Mouse (Mus musculus) liver, postnatal 0 days (tissue): ENCODE results near the gene Nisch. TPM values are rescaled to one million over a fixed set of nuclear protein-coding genes. Genes with fewer than 3 reads are reported as not detected.

Experiments
- ATAC-seq: fragments of 200-750 bp; cut with Nextera tagmentation; 2 replicates; pipeline ENCODE4 v1.8.0; 2017; ENCODE audit warnings: mild to moderate bottlenecking, moderate library complexity
- DNase-seq: peaks from one replicate; pipeline ENCODE4 v3.0.0-alpha.2; 2016
- H3K27ac ChIP-seq: fragments of 300-500 bp; sonication (generic); 2 replicates; pipeline ENCODE4 v1.5.1; 2014; ENCODE audit warnings: antibody characterized with exemption, moderate library complexity, mild to moderate bottlenecking, low read depth
- H3K27me3 ChIP-seq: fragments of 300-500 bp; sonication (generic); 2 replicates; pipeline ENCODE4 v1.6.1; 2014; ENCODE audit warnings: low read length, control low read depth, mixed read lengths; ENCODE audit not compliant: insufficient read depth
- H3K36me3 ChIP-seq: fragments of 300-500 bp; sonication (generic); replicated peaks from 2 replicates; pipeline ENCODE4 v1.6.1; 2014; ENCODE audit warnings: mild to moderate bottlenecking, control low read depth, low read length, moderate library complexity, mixed read lengths; ENCODE audit not compliant: insufficient read depth
- H3K4me1 ChIP-seq: fragments of 300-500 bp; sonication (generic); 2 replicates; pipeline ENCODE4 v1.6.1; 2014; ENCODE audit warnings: antibody characterized with exemption, mild to moderate bottlenecking, control low read depth; ENCODE audit not compliant: insufficient read depth
- H3K4me2 ChIP-seq: fragments of 300-500 bp; sonication (generic); 2 replicates; pipeline ENCODE4 v1.6.1; 2014; ENCODE audit warnings: low read depth, mild to moderate bottlenecking, low read length, moderate library complexity, mixed read lengths
- H3K4me3 ChIP-seq: fragments of 300-500 bp; sonication (generic); 2 replicates; pipeline ENCODE4 v1.5.1; 2014; ENCODE audit warnings: low read depth, low read length
- H3K9ac ChIP-seq: fragments of 300-500 bp; sonication (generic); replicated peaks from 2 replicates; pipeline ENCODE4 v1.6.1; 2014; ENCODE audit warnings: mild to moderate bottlenecking, moderate library complexity
- H3K9me3 ChIP-seq: fragments of 300-500 bp; sonication (generic); 2 replicates; pipeline ENCODE4 v1.6.1; 2016; ENCODE audit warnings: mild to moderate bottlenecking, control low read depth, low read length, mixed read lengths
- CTCF ChIP-seq: sonication (generic); IDR thresholded peaks from 2 replicates; pipeline ENCODE4 v1.5.1; 2016; ENCODE audit warnings: antibody characterized with exemption, low read depth
- EP300 ChIP-seq: IDR thresholded peaks from 2 replicates; pipeline ENCODE4 v1.6.1; 2016; ENCODE audit warnings: antibody characterized with exemption, low read depth, mild to moderate bottlenecking
- WGBS: fragments of 180-500 bp; shearing (Covaris S2); extraction: QIAGEN DNeasy Blood & Tissue Kit; methylation state at CpG from one replicate; pipeline ENCODE4 v1.1.7; 2014; ENCODE audit not compliant: insufficient replicate concordance; 5-methylcytosine and 5-hydroxymethylcytosine counted together
- polyA plus RNA-seq: library from polyadenylated mRNA; unstranded; fragments of >200 nt; fragmentation: Nextera tagmentation; extraction: Ambion mirVana; gene quantifications from 2 replicates; pipeline ENCODE4 v1.2.1, GENCODE M21; 2015

Nisch gene
- polyA plus RNA-seq, 1 experiment from 2014 or later, result 65.0 TPM

DNA sequence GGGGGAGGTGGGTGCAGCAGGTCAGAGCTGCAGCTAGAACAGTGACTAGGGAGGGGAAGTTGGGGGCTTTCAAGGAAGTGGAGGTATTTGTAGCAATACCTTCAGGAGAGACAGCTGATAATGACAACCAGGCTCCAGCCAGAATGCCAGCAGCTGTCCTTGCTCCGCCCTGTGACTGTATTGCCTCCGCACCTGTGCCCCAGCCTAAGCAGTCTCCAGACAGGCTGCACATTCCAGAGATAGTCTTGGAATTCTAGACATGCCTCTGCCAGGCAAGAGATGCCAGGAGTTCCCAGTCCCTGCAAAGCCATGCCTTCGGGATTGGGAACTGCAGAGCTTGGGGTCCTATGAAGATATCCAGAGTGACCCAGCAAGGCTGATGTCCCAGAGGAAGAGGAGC is 4.2 kb downstream of the Nisch start:
- Histone ChIP-seq H3K4me1 (peaks cover 36% of the 10 kb centered on the region), H3K36me3 (no peaks in the 10 kb centered on the region), H3K27me3 (no peaks in the 10 kb centered on the region), H3K4me2 (no peak overlapping the region), H3K27ac (peak overlapping the region; percentile 9; the same call in 1 of the 2 replicates), H3K9me3 (no peaks in the 10 kb centered on the region), H3K9ac (no peak overlapping the region), H3K4me3 (no peak overlapping the region)
- 76% methylated on average over 3 of the region's 3 CpGs for WGBS
- ATAC-seq (no peak), DNase-seq (no peak)
- TF ChIP-seq EP300 (no peak), CTCF (no peak)

- ATAC-seq (no peak), DNase-seq (no peak)
- Histone ChIP-seq H3K4me2 (no peak overlapping the region), H3K27me3 (no peaks in the 10 kb centered on the region), H3K4me3 (no peak overlapping the region), H3K4me1 (peaks cover 40% of the 10 kb centered on the region), H3K9me3 (no peaks in the 10 kb centered on the region), H3K27ac (no peak overlapping the region), H3K36me3 (no peaks in the 10 kb centered on the region), H3K9ac (no peak overlapping the region)
- no peak for TF ChIP-seq EP300
- no peak for TF ChIP-seq CTCF
- 72% methylated on average over 6 of the region's 6 CpGs for WGBS
These were observed 4.9 kb downstream of the Nisch start for GRCm38 (mm10) chr14:31211854-31212253.

DNA sequence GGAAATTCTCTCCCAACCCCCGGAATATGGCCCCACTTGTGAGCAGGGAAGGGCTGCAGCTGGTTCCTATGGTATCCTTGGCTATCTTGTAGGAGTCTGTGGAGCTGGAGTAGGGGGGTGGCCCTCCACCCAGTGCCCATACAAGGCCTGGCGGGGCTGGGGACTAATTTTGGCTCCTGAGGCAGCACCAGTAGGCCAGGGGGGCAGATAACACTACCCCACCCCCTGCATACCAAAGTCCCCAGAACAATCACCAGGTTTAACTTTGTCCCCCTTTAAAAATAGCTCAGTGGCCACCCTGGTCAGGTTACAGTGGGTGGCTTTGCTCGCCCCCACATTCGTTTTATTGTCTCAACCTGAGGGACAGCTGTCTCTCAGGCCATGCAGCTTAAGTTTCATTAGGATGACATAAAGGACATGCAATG is 7.6 kb downstream of the Nisch start:
- no peak overlapping the region for H3K4me2 ChIP-seq

DNA sequence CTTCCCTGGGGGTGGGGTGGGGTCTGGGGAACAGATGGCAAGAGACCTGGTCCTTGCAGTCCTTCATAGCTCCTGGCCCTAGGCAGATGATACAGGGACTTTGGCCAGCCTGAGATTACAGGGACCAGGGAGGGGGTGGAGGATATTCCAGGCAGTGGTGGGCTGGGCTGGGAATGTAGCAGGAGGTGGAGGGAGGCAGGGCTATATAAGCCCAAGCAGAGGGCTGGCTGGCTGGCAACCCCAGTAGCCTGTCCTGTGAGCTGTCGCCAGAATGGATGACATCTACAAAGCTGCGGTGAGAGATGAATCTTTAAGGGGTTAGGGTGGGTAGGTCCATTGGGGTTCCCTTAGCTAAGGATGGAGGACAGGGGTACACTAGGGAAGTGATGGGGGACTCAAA is 8.7 kb downstream of the Nisch start, which contains the start of gene Tnnc1:
Tnnc1 (plus strand) TSS at position 229 of the 400 bp plus-strand sequence.
- Histone ChIP-seq H3K9me3 (no peaks in the 10 kb centered on the region), H3K4me1 (peaks cover 40% of the 10 kb centered on the region), H3K9ac (peak within 1 kb of the TSS; percentile 89; the same call in 1 of the 2 replicates), H3K4me2 (peak within 1 kb of the TSS; percentile 83), H3K4me3 (peak within 1 kb of the TSS; percentile 83), H3K36me3 (peaks cover 12% of the 10 kb centered on the region), H3K27me3 (no peaks in the 10 kb centered on the region), H3K27ac (peak within 1 kb of the TSS; percentile 95; the same call in 1 of the 2 replicates)
- ATAC-seq (no peak), DNase-seq (no peak)
- 52% methylated on average over 2 of the region's 2 CpGs for WGBS
- TF ChIP-seq EP300 (no peak), CTCF (no peak)

More for the DNA sequence above, 7.6 kb downstream of the Nisch start:
- Histone ChIP-seq H3K9me3 (no peaks in the 10 kb centered on the region), H3K36me3 (peaks cover 2% of the 10 kb centered on the region), H3K4me1 (peaks cover 46% of the 10 kb centered on the region), H3K4me3 (no peak overlapping the region), H3K9ac (no peak overlapping the region), H3K27ac (no peak overlapping the region), H3K27me3 (no peaks in the 10 kb centered on the region)
- ATAC-seq, result no peak
- DNase-seq, result no peak
- TF ChIP-seq EP300 (no peak), CTCF (no peak)
- 63% methylated on average over 4 of the region's 4 CpGs for WGBS

GRCm38 (mm10) chr14:31207070-31207830 is 9.5 kb downstream of the Nisch start:
- H3K9me3 ChIP-seq, result no peaks in the 10 kb centered on the region
- no peak for DNase-seq
- peak overlapping the region; percentile 89 for H3K9ac ChIP-seq
- peaks cover 18% of the 10 kb centered on the region for H3K36me3 ChIP-seq
- no peaks in the 10 kb centered on the region for H3K27me3 ChIP-seq
- WGBS, result 73% methylated on average over 13 of the region's 13 CpGs
- TF ChIP-seq CTCF (no peak), EP300 (no peak)
- H3K27ac ChIP-seq, result peak overlapping the region; percentile 95
- H3K4me3 ChIP-seq, result peak overlapping the region; percentile 83
- ATAC-seq, result peak; percentile 57
- H3K4me2 ChIP-seq, result peak overlapping the region; percentile 83
- peaks cover 35% of the 10 kb centered on the region for H3K4me1 ChIP-seq

DNA sequence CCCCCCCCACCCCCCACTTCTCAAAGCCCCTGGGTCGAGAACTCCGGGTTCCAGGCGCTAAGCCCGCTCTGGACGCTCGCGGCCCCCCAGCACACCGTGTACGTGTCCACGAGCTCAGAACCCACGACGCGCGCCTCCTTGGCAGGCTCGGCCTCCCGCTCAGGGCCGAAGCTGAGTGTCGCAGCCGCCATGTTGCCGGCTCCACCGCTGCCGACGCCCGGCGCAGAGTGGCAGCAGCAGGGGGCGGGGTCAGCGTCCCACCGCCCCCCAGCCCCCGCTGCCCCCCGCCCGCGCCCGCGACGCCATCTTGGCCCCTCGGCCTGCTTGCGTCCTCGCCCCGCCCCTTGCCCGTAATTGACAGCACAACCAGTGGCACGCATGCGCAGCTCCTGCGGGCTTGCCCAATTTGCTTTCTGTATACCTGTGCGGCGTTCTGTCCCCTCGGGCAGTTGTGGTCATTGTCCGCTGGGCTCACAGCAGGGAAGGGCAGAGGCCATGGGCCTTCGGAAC is 10.2 kb downstream of the Nisch start:
- peak overlapping the region; percentile 95 for H3K27ac ChIP-seq
- ATAC-seq (peak; percentile 78), DNase-seq (peak; percentile 98)
- no peaks in the 10 kb centered on the region for H3K9me3 ChIP-seq
- H3K4me1 ChIP-seq, result peaks cover 31% of the 10 kb centered on the region
- peak overlapping the region; percentile 83 for H3K4me3 ChIP-seq
- H3K27me3 ChIP-seq, result no peaks in the 10 kb centered on the region
- H3K4me2 ChIP-seq, result peak overlapping the region; percentile 83
- TF ChIP-seq CTCF (no peak), EP300 (no peak)
- peak overlapping the region; percentile 89 for H3K9ac ChIP-seq
- WGBS, result under 1% methylated on average over 30 of the region's 48 CpGs
- peaks cover 25% of the 10 kb centered on the region for H3K36me3 ChIP-seq
